Mouse (Mus musculus) stomach, embryonic 14.5 days (tissue): ENCODE measurements around the gene Tmem235. TPM values are rescaled to one million over a fixed set of nuclear protein-coding genes. Genes with fewer than 3 reads are reported as not detected.
"Not testable (repeated sequence)": the region's sequence is repeated elsewhere in the genome, so short reads cannot be mapped to it uniquely, and the experiment has no call there.

Experiments
- ATAC-seq: fragments of 200-750 bp; cut with Nextera tagmentation; 2 replicates; pipeline ENCODE4 v1.8.0; 2017; ENCODE audit warnings: low read depth, moderate TSS enrichment; ENCODE audit not compliant: insufficient number of reproducible peaks, insufficient read depth, low FRiP score
- H3K27ac ChIP-seq: fragments of 300-500 bp; sonication (generic); 2 replicates; pipeline ENCODE4 v1.5.1; 2014; ENCODE audit warnings: mild to moderate bottlenecking, low read length, moderate library complexity, mixed read lengths
- H3K27me3 ChIP-seq: fragments of 300-500 bp; sonication (generic); 2 replicates; pipeline ENCODE4 v1.6.1; 2014; ENCODE audit warnings: low read length, control low read depth, mixed read lengths; ENCODE audit not compliant: control insufficient read depth, insufficient read depth
- H3K36me3 ChIP-seq: fragments of 300-500 bp; sonication (generic); 2 replicates; pipeline ENCODE4 v1.6.1; 2014; ENCODE audit warnings: mild to moderate bottlenecking, control low read depth, low read length, moderate library complexity, mixed read lengths; ENCODE audit not compliant: control insufficient read depth, insufficient read depth
- H3K4me1 ChIP-seq: fragments of 300-500 bp; sonication (generic); 2 replicates; pipeline ENCODE4 v1.6.1; 2014; ENCODE audit warnings: low read length, control low read depth, mixed read lengths; ENCODE audit not compliant: control insufficient read depth, insufficient read depth
- H3K4me2 ChIP-seq: fragments of 300-500 bp; sonication (generic); replicated peaks from 2 replicates; pipeline ENCODE4 v1.6.1; 2014; ENCODE audit warnings: low read depth, low read length, control low read depth
- H3K4me3 ChIP-seq: fragments of 300-500 bp; sonication (generic); 2 replicates; pipeline ENCODE4 v1.5.1; 2014; ENCODE audit warnings: low read depth, low read length, control low read depth
- H3K9ac ChIP-seq: fragments of 300-500 bp; sonication (generic); replicated peaks from 2 replicates; pipeline ENCODE4 v1.6.1; 2014; ENCODE audit warnings: low read depth, mild to moderate bottlenecking, control low read depth, low read length, moderate library complexity, mixed read lengths
- H3K9me3 ChIP-seq: fragments of 300-500 bp; sonication (generic); 2 replicates; pipeline ENCODE4 v1.6.1; 2016; ENCODE audit warnings: low read depth, low read length, control low read depth; ENCODE audit not compliant: control insufficient read depth
- WGBS: fragments of 180-500 bp; shearing (Covaris S2); extraction: QIAGEN DNeasy Blood & Tissue Kit; methylation state at CpG from one replicate; pipeline ENCODE4 v1.1.7; 2014; 5-methylcytosine and 5-hydroxymethylcytosine counted together
- polyA plus RNA-seq: library from polyadenylated mRNA; unstranded; fragments of >200 nt; fragmentation: Nextera tagmentation; extraction: Ambion mirVana; gene quantifications from 2 replicates; pipeline ENCODE4 v1.2.1, GENCODE M21; 2014

The Tmem235 gene
- polyA plus RNA-seq: not detected in 2 replicates

DNA sequence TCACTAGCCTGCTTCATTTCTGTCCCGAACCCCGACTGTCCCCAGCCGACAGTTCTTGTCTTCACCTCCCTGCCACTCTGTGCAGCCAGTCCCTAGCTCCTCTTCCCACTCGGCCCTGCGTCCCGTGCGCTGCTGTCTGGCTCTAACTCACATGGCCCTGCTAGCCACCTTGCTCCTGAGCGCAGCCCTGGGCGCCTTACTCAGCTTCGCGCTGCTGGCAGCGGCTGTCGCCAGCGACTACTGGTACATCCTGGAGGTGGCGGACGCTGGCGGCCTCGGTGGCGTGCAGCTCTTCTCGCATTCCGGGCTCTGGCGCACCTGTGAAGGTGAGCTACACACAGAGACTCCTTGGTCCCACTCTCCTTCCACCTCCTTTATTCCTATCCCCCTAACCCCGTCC is at the start of gene Tmem235:
Tmem235 (plus strand) TSS at position 152 of the 400 bp plus-strand sequence.
- Histone ChIP-seq H3K9me3 (no peaks in the 10 kb centered on the region), H3K27me3 (peaks cover 12% of the 10 kb centered on the region; the same call in 1 of the 2 replicates), H3K4me2 (no peak within 1 kb of the TSS), H3K36me3 (peaks cover 19% of the 10 kb centered on the region), H3K4me3 (no peak within 1 kb of the TSS), H3K27ac (no peak within 1 kb of the TSS), H3K4me1 (peaks cover under 1% of the 10 kb centered on the region; the same call in 1 of the 2 replicates), H3K9ac (no peak within 1 kb of the TSS)
- ATAC-seq: no peak
- WGBS: 5% methylated on average over 23 of the region's 23 CpGs

DNA sequence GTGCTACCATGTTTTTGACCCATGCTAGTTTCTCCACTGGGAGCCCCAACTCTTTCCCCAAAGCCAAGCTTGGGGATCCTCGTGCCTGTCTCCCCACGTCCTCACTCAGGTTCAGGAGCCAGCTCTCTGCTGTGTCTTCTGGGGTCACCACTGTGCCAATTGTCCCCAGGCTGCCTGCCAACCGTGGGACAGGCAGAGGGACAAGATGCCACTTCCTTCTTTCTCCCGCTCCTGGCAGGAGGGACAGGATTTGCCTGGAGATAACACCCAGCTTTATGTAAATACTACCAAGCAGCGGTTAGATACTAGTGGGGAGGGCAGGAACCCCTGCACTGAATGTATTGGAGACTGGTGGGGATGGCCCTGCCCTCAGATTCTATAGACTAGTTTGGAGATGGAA is 46.7 kb upstream of the Tmem235 start:
- H3K4me1 ChIP-seq: peaks cover 8% of the 10 kb centered on the region
- H3K27me3 ChIP-seq: no peaks in the 10 kb centered on the region
- no peaks in the 10 kb centered on the region for H3K9me3 ChIP-seq
- H3K4me2 ChIP-seq: no peak overlapping the region
- H3K9ac ChIP-seq: no peak overlapping the region
- H3K4me3 ChIP-seq: no peak overlapping the region
- WGBS: 63% methylated on average over 5 of the region's 5 CpGs
- no peak overlapping the region for H3K27ac ChIP-seq
- H3K36me3 ChIP-seq: peaks cover 39% of the 10 kb centered on the region
- ATAC-seq: no peak

- H3K9me3 ChIP-seq: no peaks in the 10 kb centered on the region
- 95% methylated on average over 6 of the region's 6 CpGs for WGBS
- peaks cover 4% of the 10 kb centered on the region; the same call in 1 of the 2 replicates for H3K4me1 ChIP-seq
- H3K9ac ChIP-seq: no peak overlapping the region
- no peaks in the 10 kb centered on the region for H3K27me3 ChIP-seq
- H3K36me3 ChIP-seq: peaks cover 49% of the 10 kb centered on the region
- no peak overlapping the region for H3K27ac ChIP-seq
- H3K4me2 ChIP-seq: no peak overlapping the region
- ATAC-seq: no peak
- H3K4me3 ChIP-seq: no peak overlapping the region
Measured at GRCm38 (mm10) chr11:117814704-117815366, 45.7 kb upstream of the Tmem235 start.

GRCm38 (mm10) chr11:117815850-117816249 is 44.7 kb upstream of the Tmem235 start:
- H3K4me2 ChIP-seq, ATAC-seq, H3K9me3 ChIP-seq, H3K27ac ChIP-seq, H3K9ac ChIP-seq, H3K4me1 ChIP-seq, H3K27me3 ChIP-seq, H3K4me3 ChIP-seq: not testable (repeated sequence)
- 71% methylated on average over 9 of the region's 9 CpGs for WGBS
- H3K36me3 ChIP-seq: peaks cover 55% of the 10 kb centered on the region

DNA sequence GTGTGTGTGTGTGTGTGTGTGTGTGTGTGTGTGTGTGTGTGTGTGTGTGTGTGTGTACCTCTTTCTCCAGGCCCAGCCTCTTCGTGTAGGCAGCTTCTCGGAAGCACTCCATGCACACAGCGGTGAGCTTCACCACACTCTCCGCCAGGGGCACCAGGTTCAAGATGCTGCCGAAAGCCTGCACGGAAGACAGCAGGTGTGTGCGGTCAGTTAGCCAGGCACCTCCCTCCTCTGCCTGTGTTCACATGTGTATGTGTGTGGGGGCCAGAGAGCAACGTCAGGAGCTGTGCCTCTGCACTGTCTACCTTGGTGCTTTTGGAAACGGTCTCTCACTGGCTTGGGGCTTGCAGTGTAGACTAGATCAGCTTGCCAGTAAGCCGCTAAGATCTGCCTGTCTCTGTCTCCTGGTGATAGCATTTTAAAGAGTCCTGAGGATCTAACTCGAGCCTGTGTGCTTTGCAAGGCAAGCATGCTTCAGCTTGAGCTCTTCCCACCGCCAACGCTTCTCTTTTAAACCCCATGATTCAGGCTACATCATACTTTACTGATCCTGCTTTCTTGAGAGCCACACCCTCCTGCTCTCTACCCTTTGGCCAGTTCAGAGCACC is 44.1 kb upstream of the Tmem235 start:
- Histone ChIP-seq H3K4me3 (no peak overlapping the region), H3K4me1 (no peaks in the 10 kb centered on the region), H3K36me3 (peaks cover 61% of the 10 kb centered on the region), H3K9me3 (no peaks in the 10 kb centered on the region), H3K27me3 (no peaks in the 10 kb centered on the region), H3K4me2 (no peak overlapping the region), H3K27ac (no peak overlapping the region), H3K9ac (no peak overlapping the region)
- ATAC-seq: no peak
- 88% methylated on average over 12 of the region's 13 CpGs for WGBS

DNA sequence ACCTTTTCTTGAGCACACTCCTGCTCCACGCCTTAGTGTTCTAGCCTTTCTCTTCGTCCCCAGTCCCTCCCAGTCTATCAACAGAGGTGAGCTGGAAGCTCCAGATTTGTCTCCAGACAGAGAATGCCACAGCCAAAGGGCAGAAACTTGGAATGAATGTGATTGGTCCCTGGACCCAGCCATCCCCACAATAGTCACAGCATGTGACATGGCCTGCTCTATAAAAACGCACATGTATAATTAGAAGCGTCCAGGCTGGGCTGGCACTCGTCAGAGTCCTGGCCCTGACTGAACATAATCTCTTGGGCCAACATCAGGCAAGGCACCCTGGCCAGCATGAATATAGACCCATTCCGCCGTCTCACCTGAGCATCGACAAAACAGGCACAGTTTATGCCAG is 41.5 kb upstream of the Tmem235 start:
- H3K27me3 ChIP-seq: no peaks in the 10 kb centered on the region
- H3K9me3 ChIP-seq: no peaks in the 10 kb centered on the region

DNA sequence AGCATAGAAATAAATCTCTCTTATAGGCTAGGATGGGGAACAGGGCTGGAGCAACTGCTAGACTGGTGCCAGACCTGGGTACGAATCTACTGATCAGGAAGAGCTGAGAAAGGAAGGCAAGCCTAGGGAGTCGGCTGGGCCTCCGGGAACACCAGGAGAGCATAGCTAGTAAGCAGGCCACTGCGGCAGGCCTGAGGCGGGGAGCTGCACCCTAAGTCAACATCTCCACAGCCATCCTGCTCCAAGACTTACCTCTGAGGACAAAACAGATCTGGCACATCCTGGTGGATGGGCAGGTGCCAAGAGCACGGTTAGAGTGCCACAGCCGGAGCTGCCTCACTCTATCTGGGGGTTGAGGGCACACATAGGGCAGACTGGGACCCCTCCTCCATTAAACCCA is 40.4 kb upstream of the Tmem235 start:
- H3K27ac ChIP-seq: no peak overlapping the region
- no peak for ATAC-seq
- peaks cover 23% of the 10 kb centered on the region for H3K4me1 ChIP-seq
- no peaks in the 10 kb centered on the region for H3K9me3 ChIP-seq
- WGBS: 89% methylated on average over 7 of the region's 7 CpGs
- H3K9ac ChIP-seq: no peak overlapping the region
- peaks cover 49% of the 10 kb centered on the region for H3K36me3 ChIP-seq
- no peak overlapping the region for H3K4me3 ChIP-seq
- H3K4me2 ChIP-seq: no peak overlapping the region
- no peaks in the 10 kb centered on the region for H3K27me3 ChIP-seq

More for the DNA sequence above, 41.5 kb upstream of the Tmem235 start:
- 85% methylated on average over 8 of the region's 8 CpGs for WGBS
- Histone ChIP-seq H3K4me2 (no peak overlapping the region), H3K27ac (no peak overlapping the region), H3K9ac (no peak overlapping the region), H3K4me1 (peaks cover 15% of the 10 kb centered on the region), H3K36me3 (peaks cover 56% of the 10 kb centered on the region), H3K4me3 (no peak overlapping the region)
- ATAC-seq: no peak

GRCm38 (mm10) chr11:117821868-117822267 is 38.7 kb upstream of the Tmem235 start:
- Histone ChIP-seq H3K4me2 (no peak overlapping the region), H3K9me3 (no peaks in the 10 kb centered on the region), H3K4me1 (peaks cover 32% of the 10 kb centered on the region), H3K27me3 (no peaks in the 10 kb centered on the region), H3K27ac (no peak overlapping the region), H3K36me3 (peaks cover 37% of the 10 kb centered on the region), H3K9ac (no peak overlapping the region), H3K4me3 (no peak overlapping the region)
- no peak for ATAC-seq
- WGBS: 88% methylated on average over 9 of the region's 9 CpGs
